Mouse (Mus musculus) midbrain, embryonic 10.5 days (tissue): ENCODE results near the gene Ocln. TPM values are rescaled to one million over a fixed set of nuclear protein-coding genes. Genes with fewer than 3 reads are reported as not detected.

Experiments used
- DNase-seq: peaks from one replicate; pipeline ENCODE4 v3.0.0-alpha.2; 2017; ENCODE audit warnings: low spot score
- H3K27ac ChIP-seq: fragments of 300-500 bp; sonication (generic); replicated peaks from 2 replicates; pipeline ENCODE4 v1.5.1; 2016; ENCODE audit warnings: mild to moderate bottlenecking
- H3K27me3 ChIP-seq: fragments of 300-500 bp; sonication (generic); 2 replicates; pipeline ENCODE4 v1.6.1; 2016; ENCODE audit warnings: low read depth, mild to moderate bottlenecking; ENCODE audit not compliant: poor library complexity, severe bottlenecking
- H3K36me3 ChIP-seq: fragments of 300-500 bp; sonication (generic); 2 replicates; pipeline ENCODE4 v1.6.1; 2016; ENCODE audit warnings: mild to moderate bottlenecking, moderate library complexity
- H3K4me1 ChIP-seq: fragments of 300-500 bp; sonication (generic); 2 replicates; pipeline ENCODE4 v1.6.1; 2016
- H3K4me3 ChIP-seq: fragments of 300-500 bp; sonication (generic); 2 replicates; pipeline ENCODE4 v1.5.1; 2016; ENCODE audit warnings: mild to moderate bottlenecking, moderate library complexity
- H3K9me3 ChIP-seq: fragments of 300-500 bp; sonication (generic); replicated peaks from 2 replicates; pipeline ENCODE4 v1.6.1; 2016; ENCODE audit warnings: mild to moderate bottlenecking
- WGBS: fragments of 180-500 bp; shearing (Covaris S2); methylation state at CpG from one replicate; pipeline ENCODE4 v1.1.7; 2016; 5-methylcytosine and 5-hydroxymethylcytosine counted together
- polyA plus RNA-seq: library from polyadenylated mRNA; unstranded; fragments of >200 nt; fragmentation: Nextera tagmentation; extraction: Ambion mirVana; gene quantifications from 2 replicates; pipeline ENCODE4 v1.2.1, GENCODE M21; 2016

The Ocln gene
- polyA plus RNA-seq, 1 experiment from 2014 or later, result 1.2 TPM

DNA sequence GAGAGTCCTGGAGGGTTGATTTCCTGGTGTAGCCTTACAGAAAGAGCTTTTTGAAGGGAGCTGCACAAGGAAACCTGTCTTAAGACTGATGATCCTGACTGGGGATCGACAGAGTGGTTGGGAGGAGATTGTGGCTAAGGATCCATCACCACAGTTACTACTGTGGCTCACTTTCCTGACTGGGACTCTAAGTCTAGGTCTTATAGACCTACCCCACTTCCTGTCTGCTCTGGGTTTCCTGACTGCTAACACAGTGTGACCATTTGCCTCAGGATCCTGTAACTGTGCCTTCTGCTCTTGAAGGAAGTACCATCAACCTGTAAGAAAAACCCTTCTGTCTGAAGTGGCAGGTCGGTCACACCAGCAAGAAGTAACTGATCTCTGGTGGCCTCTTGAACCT, 18.2 kb upstream of the Ocln start:
- DNase-seq, result no peak
- Histone ChIP-seq H3K27me3 (no peaks in the 10 kb centered on the region), H3K9me3 (no peaks in the 10 kb centered on the region), H3K4me1 (no peaks in the 10 kb centered on the region), H3K36me3 (no peaks in the 10 kb centered on the region), H3K4me3 (no peak overlapping the region), H3K27ac (no peak overlapping the region)
- WGBS, result 89% methylated on average over 2 of the region's 2 CpGs

- 97% methylated on average over 1 of the region's 1 CpGs for WGBS
Observed at GRCm38 (mm10) chr13:100568359-100568758, 15.8 kb upstream of the Ocln start.

DNA sequence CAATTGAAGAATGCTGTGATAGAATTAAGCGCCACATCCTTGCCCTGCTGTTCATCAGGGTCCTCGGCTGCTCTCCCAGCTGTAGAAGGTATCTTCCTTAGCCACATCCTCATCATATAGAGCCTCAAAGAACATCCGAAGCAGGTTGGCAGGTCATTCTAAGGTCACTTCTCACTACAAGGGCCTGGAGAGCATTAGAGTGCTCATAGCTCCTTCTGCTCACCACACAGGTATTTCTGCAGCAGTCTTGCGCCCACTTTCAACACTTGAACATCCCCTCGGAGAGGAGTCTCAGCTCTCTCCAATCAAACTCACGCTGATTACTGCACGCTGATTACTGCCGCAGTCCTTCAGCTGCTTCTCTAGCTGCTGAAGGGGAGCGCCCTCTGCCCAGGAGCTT, 6.9 kb upstream of the Ocln start:
- WGBS, result 81% methylated on average over 9 of the region's 9 CpGs
- H3K27ac ChIP-seq, result no peak overlapping the region
- no peaks in the 10 kb centered on the region for H3K36me3 ChIP-seq

More at GRCm38 (mm10) chr13:100568359-100568758, 15.8 kb upstream of the Ocln start:
- DNase-seq, result no peak
- Histone ChIP-seq H3K27me3 (no peaks in the 10 kb centered on the region), H3K36me3 (no peaks in the 10 kb centered on the region), H3K4me1 (no peaks in the 10 kb centered on the region), H3K9me3 (no peaks in the 10 kb centered on the region), H3K4me3 (no peak overlapping the region), H3K27ac (no peak overlapping the region)

GRCm38 (mm10) chr13:100557011-100557410, 4.5 kb upstream of the Ocln start:
- no peaks in the 10 kb centered on the region for H3K9me3 ChIP-seq
- WGBS, result 72% methylated on average over 4 of the region's 4 CpGs
- H3K4me3 ChIP-seq, result no peak overlapping the region
- peaks cover 34% of the 10 kb centered on the region for H3K27me3 ChIP-seq
- peaks cover 10% of the 10 kb centered on the region for H3K4me1 ChIP-seq
- no peaks in the 10 kb centered on the region for H3K36me3 ChIP-seq
- no peak overlapping the region for H3K27ac ChIP-seq
- no peak for DNase-seq

More for the DNA sequence above, 6.9 kb upstream of the Ocln start:
- H3K27me3 ChIP-seq, result peaks cover 10% of the 10 kb centered on the region
- H3K4me1 ChIP-seq, result no peaks in the 10 kb centered on the region
- H3K4me3 ChIP-seq, result no peak overlapping the region
- no peak for DNase-seq
- no peaks in the 10 kb centered on the region for H3K9me3 ChIP-seq

DNA sequence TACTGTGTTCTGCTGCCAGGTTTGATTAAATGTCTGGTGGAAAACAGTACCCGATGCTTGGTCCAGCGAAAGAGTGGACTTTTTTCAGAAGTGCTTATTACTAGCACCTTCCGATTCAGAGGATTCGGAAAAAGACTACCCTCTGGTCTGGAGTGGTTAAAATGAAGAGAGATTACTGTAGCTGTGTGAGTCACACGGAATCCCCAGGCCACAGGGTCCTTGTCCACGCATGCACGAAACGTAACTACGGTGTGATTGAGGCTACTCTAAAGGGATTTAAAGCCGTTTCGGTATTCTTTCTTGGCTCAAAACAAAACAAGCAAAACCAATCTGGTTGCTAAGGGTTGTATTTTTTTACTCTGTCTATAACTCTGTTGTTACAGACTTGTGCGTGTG, 522 bp upstream of the Ocln start:
- Histone ChIP-seq H3K36me3 (no peaks in the 10 kb centered on the region), H3K9me3 (no peaks in the 10 kb centered on the region), H3K27me3 (peaks cover 67% of the 10 kb centered on the region), H3K4me3 (peak overlapping the region; percentile 75), H3K27ac (no peak overlapping the region), H3K4me1 (peaks cover 20% of the 10 kb centered on the region)
- DNase-seq, result no peak
- WGBS, result 5% methylated on average over 12 of the region's 12 CpGs

GRCm38 (mm10) chr13:100552009-100552368, 529 bp downstream of the Ocln start:
- no peak overlapping the region; the same call in 1 of the 2 replicates for H3K27ac ChIP-seq
- no peak for DNase-seq

DNA sequence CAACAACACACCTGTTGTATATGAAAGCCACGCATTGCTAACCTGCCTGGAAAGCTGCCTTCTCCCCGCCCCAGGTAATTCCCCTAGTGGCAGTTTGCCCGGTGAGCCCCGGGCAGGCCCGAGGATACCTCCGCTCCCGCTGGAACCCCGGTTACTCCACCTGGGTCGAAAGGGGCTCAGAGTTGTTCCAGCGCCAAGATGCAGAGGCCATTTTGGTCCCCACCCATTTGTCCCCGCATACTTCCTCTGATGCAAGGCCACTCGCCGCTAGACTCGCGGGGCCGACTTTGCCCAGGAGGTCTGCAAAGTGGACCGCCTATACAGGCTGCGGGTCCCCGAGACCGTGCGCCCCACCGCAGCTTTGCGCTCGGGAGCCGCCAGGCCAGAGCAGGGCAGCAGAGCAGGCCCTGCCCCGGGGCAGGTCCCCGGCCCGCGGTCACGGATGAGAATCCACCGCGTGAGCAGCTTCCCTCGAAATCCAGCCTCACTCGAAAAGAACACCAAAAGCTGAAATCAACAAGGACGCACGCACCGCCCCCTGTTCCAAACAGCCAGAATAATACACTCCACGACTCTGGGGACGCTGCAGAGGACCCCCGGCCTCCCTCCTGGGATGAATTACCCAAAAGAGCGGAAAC, 1.0 kb downstream of the Ocln start:
- peak; percentile 48 for DNase-seq
- Histone ChIP-seq H3K27me3 (peaks cover 67% of the 10 kb centered on the region), H3K27ac (no peak overlapping the region), H3K9me3 (no peaks in the 10 kb centered on the region; the same call in 1 of the 2 replicates), H3K4me1 (peaks cover 20% of the 10 kb centered on the region), H3K36me3 (no peaks in the 10 kb centered on the region), H3K4me3 (peak overlapping the region; percentile 75)
- 1% methylated on average over 41 of the region's 41 CpGs for WGBS

More at GRCm38 (mm10) chr13:100552009-100552368, 529 bp downstream of the Ocln start:
- Histone ChIP-seq H3K9me3 (no peaks in the 10 kb centered on the region), H3K27me3 (peaks cover 67% of the 10 kb centered on the region), H3K4me3 (peak overlapping the region; percentile 75), H3K36me3 (no peaks in the 10 kb centered on the region), H3K4me1 (peaks cover 20% of the 10 kb centered on the region)
- WGBS, result under 1% methylated on average over 35 of the region's 35 CpGs

DNA sequence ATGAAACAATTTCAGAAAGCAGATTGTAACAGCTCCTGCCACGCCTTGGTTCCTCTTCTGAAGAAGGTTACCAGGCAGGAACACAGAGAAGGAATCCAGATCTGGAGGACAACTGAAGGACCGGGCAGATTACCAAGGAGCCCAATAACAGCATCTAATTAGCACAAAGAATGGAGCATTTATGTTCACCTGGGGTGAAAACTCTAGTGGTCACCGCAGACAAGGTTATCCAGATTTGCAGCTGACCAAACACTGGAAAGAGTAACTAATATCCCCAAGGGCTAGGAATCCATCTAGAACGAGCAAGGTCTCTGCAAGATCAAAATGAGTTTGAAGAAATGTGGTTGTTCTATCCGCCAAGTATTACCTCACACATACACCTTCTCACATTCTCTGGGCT, 5.2 kb downstream of the Ocln start:
- no peak for DNase-seq
- no peak overlapping the region for H3K4me3 ChIP-seq
- H3K4me1 ChIP-seq, result peaks cover 12% of the 10 kb centered on the region
- no peaks in the 10 kb centered on the region for H3K36me3 ChIP-seq
- WGBS, result 81% methylated on average over 5 of the region's 5 CpGs
- H3K27ac ChIP-seq, result no peak overlapping the region
- H3K27me3 ChIP-seq, result peaks cover 35% of the 10 kb centered on the region
- H3K9me3 ChIP-seq, result no peaks in the 10 kb centered on the region; the same call in 1 of the 2 replicates

DNA sequence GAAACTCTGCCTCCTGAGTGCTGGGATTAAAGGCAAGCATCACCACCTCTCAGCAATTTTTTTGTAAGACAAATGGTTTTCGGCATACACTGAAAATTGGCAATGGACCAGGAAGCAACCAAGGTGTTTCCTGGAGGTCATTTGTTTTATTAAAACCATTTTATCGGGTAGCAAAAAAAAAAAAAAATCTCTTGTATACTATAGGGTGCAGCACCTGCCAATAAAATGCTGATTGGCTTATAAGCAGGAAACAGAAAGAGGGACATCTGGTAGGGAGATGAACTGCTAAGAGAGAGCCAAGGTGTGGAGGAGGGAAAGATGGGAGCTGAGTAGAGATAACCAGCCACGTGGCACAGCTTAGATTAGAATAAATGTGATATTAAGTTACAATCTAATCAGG, 7.0 kb downstream of the Ocln start:
- H3K4me1 ChIP-seq, result no peaks in the 10 kb centered on the region
- H3K9me3 ChIP-seq, result no peaks in the 10 kb centered on the region; the same call in 1 of the 2 replicates
- no peaks in the 10 kb centered on the region for H3K36me3 ChIP-seq
- H3K27me3 ChIP-seq, result peaks cover 18% of the 10 kb centered on the region
- WGBS, result 89% methylated on average over 3 of the region's 3 CpGs
- H3K27ac ChIP-seq, result no peak overlapping the region
- DNase-seq, result no peak
- no peak overlapping the region for H3K4me3 ChIP-seq

GRCm38 (mm10) chr13:100544220-100544662, 8.3 kb downstream of the Ocln start:
- Histone ChIP-seq H3K4me1 (no peaks in the 10 kb centered on the region), H3K27me3 (peaks cover 5% of the 10 kb centered on the region; the same call in 1 of the 2 replicates), H3K9me3 (no peaks in the 10 kb centered on the region; the same call in 1 of the 2 replicates), H3K27ac (no peak overlapping the region), H3K4me3 (no peak overlapping the region), H3K36me3 (no peaks in the 10 kb centered on the region)
- 80% methylated on average over 4 of the region's 4 CpGs for WGBS
- no peak for DNase-seq

DNA sequence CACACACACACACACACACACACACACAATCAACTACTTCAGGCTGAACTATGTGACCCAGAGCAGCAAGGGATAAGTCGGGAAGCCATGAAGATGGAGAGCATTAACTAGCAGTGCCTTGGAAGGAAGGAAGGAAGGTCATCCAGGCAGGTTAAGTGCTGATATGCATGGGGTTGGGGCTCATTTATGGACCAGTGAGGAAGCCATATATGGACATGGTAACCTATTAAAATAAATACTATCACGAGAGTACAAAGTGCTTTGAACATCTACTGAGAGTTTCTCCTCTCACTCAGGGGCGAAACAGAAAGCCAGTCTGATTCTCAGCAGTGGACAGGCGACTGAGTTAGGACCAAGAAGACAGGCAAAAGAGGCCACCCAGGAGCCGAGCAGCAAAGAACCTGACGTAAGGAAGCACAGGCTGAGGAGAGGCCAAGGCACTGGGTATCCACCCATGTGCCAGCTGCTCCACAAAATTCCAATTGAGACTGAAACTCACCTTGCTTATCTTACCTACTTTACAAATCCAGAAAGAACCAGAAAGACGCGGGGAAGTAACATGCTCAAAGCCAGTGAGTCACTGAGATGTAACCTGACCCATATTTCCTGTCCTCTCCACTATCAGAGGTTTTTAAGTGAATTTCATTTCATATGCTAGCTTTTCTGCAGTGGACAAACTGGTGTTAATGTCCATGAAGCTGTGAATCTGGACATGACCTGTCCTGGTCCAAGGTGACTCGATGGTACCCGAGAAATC, 9.3 kb downstream of the Ocln start:
- no peaks in the 10 kb centered on the region for H3K36me3 ChIP-seq
- no peaks in the 10 kb centered on the region for H3K4me1 ChIP-seq
- no peak overlapping the region for H3K27ac ChIP-seq
- no peak for DNase-seq
- H3K27me3 ChIP-seq, result no peaks in the 10 kb centered on the region
- 84% methylated on average over 10 of the region's 10 CpGs for WGBS
- H3K4me3 ChIP-seq, result no peak overlapping the region
- H3K9me3 ChIP-seq, result no peaks in the 10 kb centered on the region; the same call in 1 of the 2 replicates

DNA sequence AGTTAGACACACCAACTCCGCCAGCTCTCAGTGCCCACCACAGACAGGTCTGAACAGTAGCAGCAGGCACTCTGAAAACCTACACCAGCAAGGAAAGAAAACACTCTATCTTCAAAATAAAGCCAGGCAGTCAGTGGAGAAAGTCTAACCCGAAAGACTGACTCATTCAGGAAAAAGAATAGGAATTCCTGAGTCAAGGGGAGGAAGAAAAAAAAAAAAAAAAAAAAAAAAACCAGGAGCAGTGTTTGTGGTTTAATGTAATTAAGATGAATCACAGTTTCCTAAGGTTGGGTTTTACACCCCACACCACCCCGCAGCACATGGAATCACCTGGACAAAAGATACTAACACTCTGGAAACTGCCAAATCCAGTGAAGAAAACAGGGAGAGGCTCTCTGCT, 16.4 kb downstream of the Ocln start:
- H3K4me3 ChIP-seq, result no peak overlapping the region
- no peak overlapping the region for H3K27ac ChIP-seq
- no peaks in the 10 kb centered on the region for H3K36me3 ChIP-seq
- H3K9me3 ChIP-seq, result no peaks in the 10 kb centered on the region
- WGBS, result 85% methylated on average over 3 of the region's 3 CpGs
- H3K27me3 ChIP-seq, result no peaks in the 10 kb centered on the region
- no peak for DNase-seq
- H3K4me1 ChIP-seq, result no peaks in the 10 kb centered on the region

- no peak for DNase-seq
- Histone ChIP-seq H3K27ac (no peak overlapping the region), H3K36me3 (no peaks in the 10 kb centered on the region), H3K27me3 (no peaks in the 10 kb centered on the region), H3K4me3 (no peak overlapping the region), H3K4me1 (no peaks in the 10 kb centered on the region), H3K9me3 (no peaks in the 10 kb centered on the region)
- WGBS, result 57% methylated on average over 6 of the region's 6 CpGs
Observed at GRCm38 (mm10) chr13:100532788-100533365, 19.6 kb downstream of the Ocln start.
